Mouse (Mus musculus): ENCODE measurements around the gene 1700028J19Rik. TPM values are rescaled to one million over a fixed set of nuclear protein-coding genes. Genes with fewer than 3 reads are reported as not detected.

Gene 1700028J19Rik
- polyA plus RNA-seq (2012; fragmentation: generic; extraction: Trizol): under 1 TPM; 0.89 to 0.97 TPM

DNA sequence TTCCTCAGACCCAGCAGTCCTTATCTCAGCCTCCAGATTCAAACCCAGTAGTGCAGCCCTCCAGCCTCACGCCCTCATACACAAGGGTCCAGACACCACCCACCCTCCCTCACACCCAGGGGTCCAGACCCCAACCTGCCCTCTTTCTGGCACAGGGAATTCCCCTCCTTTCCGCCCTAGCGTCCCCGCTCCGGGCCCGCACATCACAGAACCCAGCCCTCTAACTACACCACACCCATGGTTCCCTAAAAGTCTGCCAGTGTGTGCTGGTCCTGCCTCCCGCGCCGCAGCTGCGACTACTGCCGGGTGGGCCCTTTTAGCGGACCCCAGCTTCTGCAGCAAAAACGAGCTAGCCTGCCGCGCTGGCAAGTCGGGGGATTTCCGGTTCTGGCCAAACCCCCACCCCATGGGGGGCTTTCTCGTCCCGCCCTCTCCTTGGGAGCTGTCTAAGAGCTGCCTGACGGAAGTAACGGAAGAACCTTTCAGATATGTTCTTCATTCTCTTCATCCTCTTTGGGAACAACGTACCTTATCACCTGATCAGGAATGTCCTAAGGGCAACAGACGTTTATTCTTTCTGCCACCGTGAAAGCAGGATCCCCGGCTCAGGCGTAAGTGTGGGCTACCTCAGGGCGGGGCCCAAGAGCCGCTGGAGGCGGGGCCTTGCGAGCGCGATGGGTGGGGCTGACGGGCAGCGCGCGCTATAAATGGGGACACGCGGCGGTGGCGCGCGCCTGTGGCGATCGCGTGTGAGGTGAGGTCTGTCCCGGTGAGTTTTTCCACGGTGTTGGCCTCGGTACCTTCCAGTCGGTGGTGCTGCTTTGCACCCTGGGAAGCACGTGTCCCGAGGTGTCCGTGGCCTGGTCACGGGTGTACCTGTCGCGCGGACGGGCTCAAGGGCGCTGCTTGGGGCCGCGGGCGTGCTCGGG, at the start of gene 1700028J19Rik, which contains the start of gene 2410002F23Rik:
TSS of gene 1700028J19Rik (minus strand) at position 641 of the 929 bp plus-strand sequence.
TSS of gene 2410002F23Rik (plus strand) at position 668 of the 929 bp plus-strand sequence.

GRCm38 (mm10) chr7:44261147-44261546, 14.7 kb upstream of the 1700028J19Rik start, which contains the start of gene Gm15517:
Gene Gm15517, plus strand, starts transcription at chr7:44261447.

GRCm38 (mm10) chr7:44257278-44257677, 10.8 kb upstream of the 1700028J19Rik start, which contains the start of gene Acp4:
Gene Acp4, minus strand, starts transcription at chr7:44257378.

GRCm38 (mm10) chr7:44235909-44236308, 10.6 kb downstream of the 1700028J19Rik start, which contains the start of gene Gm36864:
Gene Gm36864, plus strand, starts transcription at chr7:44236177.

DNA sequence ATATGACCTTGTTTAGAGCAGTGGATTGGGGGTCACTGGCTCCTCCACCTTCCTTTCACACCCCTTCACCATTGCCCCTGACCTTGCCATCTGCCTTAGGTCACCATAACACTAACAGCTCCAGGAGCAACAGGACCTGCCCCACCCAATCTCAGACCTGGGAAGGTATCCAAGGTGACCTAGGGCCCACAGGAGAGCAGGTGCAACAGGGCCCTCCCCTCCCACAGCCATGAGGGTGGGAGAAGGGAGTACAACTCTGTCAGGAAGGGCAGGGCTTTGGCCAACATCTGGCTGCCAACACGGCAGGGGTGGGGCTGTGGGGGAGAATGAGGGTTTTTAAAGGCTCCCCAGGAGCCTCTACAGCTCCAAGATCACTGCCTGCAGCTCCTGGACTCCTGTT, 21.4 kb downstream of the 1700028J19Rik start, which contains the start of gene Klk1:
TSS of gene Klk1 (plus strand) at position 285 of the 400 bp plus-strand sequence.

GRCm38 (mm10) chr7:44215645-44216044, 30.9 kb downstream of the 1700028J19Rik start, which contains the start of gene Klk1b5:
Gene Klk1b5, plus strand, starts transcription at chr7:44215945.

GRCm38 (mm10) chr7:44207135-44207534, 39.4 kb downstream of the 1700028J19Rik start, which contains the start of gene Klk1b4:
Gene Klk1b4, plus strand, starts transcription at chr7:44207435.

GRCm38 (mm10) chr7:44197891-44198290, 48.6 kb downstream of the 1700028J19Rik start, which contains the start of gene Klk1b3:
Gene Klk1b3, plus strand, starts transcription at chr7:44198191.

GRCm38 (mm10) chr7:44187936-44188335, 58.6 kb downstream of the 1700028J19Rik start, which contains the start of gene Klk1b24:
Gene Klk1b24, plus strand, starts transcription at chr7:44188236.

Other genes starting within 250 kb of the 1700028J19Rik start
- not detected for gene Klk1b26, start 234.5 kb downstream of the 1700028J19Rik start, polyA plus RNA-seq (2012; fragmentation: generic; extraction: Trizol)
- not detected for gene Klk1b27, start 194.4 kb downstream of the 1700028J19Rik start, polyA plus RNA-seq (2012; fragmentation: generic; extraction: Trizol)
- gene Klk1b21, start 144.4 kb downstream of the 1700028J19Rik start, polyA plus RNA-seq (2012; fragmentation: generic; extraction: Trizol): not detected
- under 1 TPM in 1 of 2 experiments, not detected in 1; 0.44 TPM for gene Klk1b22, start 134.0 kb downstream of the 1700028J19Rik start, polyA plus RNA-seq (2012; fragmentation: generic; extraction: Trizol)
- not detected for gene Klk1b16, start 109.9 kb downstream of the 1700028J19Rik start, polyA plus RNA-seq (2012; fragmentation: generic; extraction: Trizol)
- under 1 TPM in 1 of 2 experiments, not detected in 1; 0.08 TPM for gene Klk1b24, start 58.5 kb downstream of the 1700028J19Rik start, polyA plus RNA-seq (2012; fragmentation: generic; extraction: Trizol)
- gene Klk1b3, start 48.5 kb downstream of the 1700028J19Rik start, polyA plus RNA-seq (2012; fragmentation: generic; extraction: Trizol): not detected
- gene Klk1b4, start 39.3 kb downstream of the 1700028J19Rik start, polyA plus RNA-seq (2012; fragmentation: generic; extraction: Trizol): not detected
- gene Klk1b5, start 30.8 kb downstream of the 1700028J19Rik start, polyA plus RNA-seq (2012; fragmentation: generic; extraction: Trizol): not detected
- not detected for gene Klk1, start 21.3 kb downstream of the 1700028J19Rik start, polyA plus RNA-seq (2012; fragmentation: generic; extraction: Trizol)
- gene Gm36864, start 10.5 kb downstream of the 1700028J19Rik start, polyA plus RNA-seq (2012; fragmentation: generic; extraction: Trizol): not detected
- gene 2410002F23Rik, start within 50 bp of the 1700028J19Rik start, polyA plus RNA-seq (2012; fragmentation: generic; extraction: Trizol): 10 to 100 TPM; 21.2 to 41.3 TPM
- under 1 TPM in 1 of 2 experiments, not detected in 1; 0.04 TPM for gene Acp4, start 10.7 kb upstream of the 1700028J19Rik start, polyA plus RNA-seq (2012; fragmentation: generic; extraction: Trizol)
- not detected for gene Gm15517, start 14.8 kb upstream of the 1700028J19Rik start, polyA plus RNA-seq (2012; fragmentation: generic; extraction: Trizol)
- gene Clec11a, start 60.2 kb upstream of the 1700028J19Rik start, polyA plus RNA-seq (2012; fragmentation: generic; extraction: Trizol): 1 to 10 TPM in 1 of 2 experiments, under 1 TPM in 1; 0.39 to 2.5 TPM
- under 1 TPM in 1 of 2 experiments, not detected in 1; 0.07 TPM for gene Shank1, start 63.6 kb upstream of the 1700028J19Rik start, polyA plus RNA-seq (2012; fragmentation: generic; extraction: Trizol)
- gene Syt3, start 137.4 kb upstream of the 1700028J19Rik start, polyA plus RNA-seq (2012; fragmentation: generic; extraction: Trizol): under 1 TPM; 0.01 to 0.21 TPM
- under 1 TPM; 0.04 to 0.28 TPM for gene 1700008O03Rik, start 139.1 kb upstream of the 1700028J19Rik start, polyA plus RNA-seq (2012; fragmentation: generic; extraction: Trizol)
- under 1 TPM; 0.01 to 0.22 TPM for gene Lrrc4b, start 182.3 kb upstream of the 1700028J19Rik start, polyA plus RNA-seq (2012; fragmentation: generic; extraction: Trizol)
- gene Aspdh, start 218.7 kb upstream of the 1700028J19Rik start, polyA plus RNA-seq (2012; fragmentation: generic; extraction: Trizol): not detected
- gene Josd2, start 221.3 kb upstream of the 1700028J19Rik start, polyA plus RNA-seq (2012; fragmentation: generic; extraction: Trizol): 100 to 1,000 TPM; 107 to 119 TPM
- gene Emc10, start 249.8 kb upstream of the 1700028J19Rik start, polyA plus RNA-seq (2012; fragmentation: generic; extraction: Trizol): 100 to 1,000 TPM in 1 of 2 experiments, 10 to 100 TPM in 1; 94.2 to 161 TPM
- gene Fam71e1, start 249.9 kb upstream of the 1700028J19Rik start, polyA plus RNA-seq (2012; fragmentation: generic; extraction: Trizol): 1 to 10 TPM; 2.9 to 7.9 TPM

Measured in C3H10T1/2 (cell line).